Mouse (Mus musculus): ENCODE measurements around the gene Nufip2.
A peak's percentile ranks its signal among the peaks of the same experiment; 100 is the strongest.
"Not testable (repeated sequence)": the region's sequence is repeated elsewhere in the genome, so short reads cannot be mapped to it uniquely, and the experiment has no call there.

Gene Nufip2

DNA sequence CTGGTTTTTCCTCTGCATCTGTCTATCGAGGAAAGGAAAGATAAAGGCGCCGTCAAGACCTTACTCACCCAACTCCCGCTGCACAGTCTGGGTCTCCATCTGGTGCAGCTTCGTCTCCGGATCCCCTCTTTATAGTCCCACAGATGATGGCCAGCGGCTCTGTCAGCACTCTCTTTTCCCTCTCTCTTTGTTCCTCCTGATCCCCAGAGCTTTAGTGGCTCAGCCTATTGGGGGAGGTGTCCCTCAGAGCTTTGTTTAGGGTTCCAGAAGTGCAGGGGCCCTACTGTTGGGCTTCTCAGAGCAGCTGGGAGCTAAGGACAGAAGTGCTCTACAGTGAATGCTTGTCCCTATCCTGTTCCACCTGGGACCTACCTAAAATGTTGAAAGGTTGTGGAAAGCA is 39.2 kb downstream of the Nufip2 start, which contains the start of gene Cryba1:
Cryba1 (minus strand) TSS at position 101 of the 400 bp plus-strand sequence.
- Histone ChIP-seq H3K27me3 (ENCODE audit: insufficient read depth, low read length) (no peaks in the 10 kb centered on the region), H3K4me1 (replicated peaks; ENCODE audit: low read depth, low read length) (peaks cover 17% of the 10 kb centered on the region), H3K36me3 (ENCODE audit: insufficient read depth, low read length) (no peaks in the 10 kb centered on the region), H3K9me3 (ENCODE audit: low read length) (no peaks in the 10 kb centered on the region), H3K4me3 (replicated peaks; ENCODE audit: low read length) (no peak within 1 kb of the TSS)
- TF ChIP-seq NANOG (IDR thresholded peaks at IDR 0.05; ENCODE audit: borderline replicate concordance, low read length): no peak
- TF ChIP-seq POU5F1 (IDR thresholded peaks at IDR 0.05; ENCODE audit: borderline replicate concordance, low read length): no peak
- no peak for TF ChIP-seq CTCF (conservative IDR thresholded peaks at IDR 0.05; ENCODE audit: low read length)

DNA sequence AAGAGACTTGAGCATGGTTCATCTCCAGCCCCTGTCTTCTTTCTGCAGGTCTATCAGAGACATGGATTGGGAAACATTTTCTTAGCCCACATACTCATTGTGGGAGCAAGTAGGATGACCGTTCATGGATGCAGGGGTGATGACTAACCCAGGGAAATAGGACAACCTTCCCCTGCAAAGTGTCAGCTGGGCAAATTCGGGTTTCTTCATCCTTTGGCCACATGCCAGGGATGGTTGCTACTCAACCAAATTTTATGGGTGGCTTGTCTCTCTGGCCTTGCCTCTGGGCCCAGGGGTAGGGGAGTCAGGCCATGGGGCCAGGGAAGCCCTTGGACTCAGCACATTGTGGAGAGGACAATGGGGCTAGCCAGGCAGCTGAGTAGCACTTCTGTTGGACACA is 42.6 kb downstream of the Nufip2 start:
- peaks cover 17% of the 10 kb centered on the region for H3K4me1 ChIP-seq (replicated peaks; ENCODE audit: low read depth, low read length)
- peaks cover 3% of the 10 kb centered on the region; the same call in 1 of the 2 replicates for H3K27me3 ChIP-seq (ENCODE audit: insufficient read depth, low read length)
- no peak for TF ChIP-seq CTCF (conservative IDR thresholded peaks at IDR 0.05; ENCODE audit: low read length)
- H3K36me3 ChIP-seq (ENCODE audit: insufficient read depth, low read length): no peaks in the 10 kb centered on the region
- H3K9me3 ChIP-seq (ENCODE audit: low read length): no peaks in the 10 kb centered on the region
- H3K4me3 ChIP-seq (replicated peaks; ENCODE audit: low read length): no peak overlapping the region

DNA sequence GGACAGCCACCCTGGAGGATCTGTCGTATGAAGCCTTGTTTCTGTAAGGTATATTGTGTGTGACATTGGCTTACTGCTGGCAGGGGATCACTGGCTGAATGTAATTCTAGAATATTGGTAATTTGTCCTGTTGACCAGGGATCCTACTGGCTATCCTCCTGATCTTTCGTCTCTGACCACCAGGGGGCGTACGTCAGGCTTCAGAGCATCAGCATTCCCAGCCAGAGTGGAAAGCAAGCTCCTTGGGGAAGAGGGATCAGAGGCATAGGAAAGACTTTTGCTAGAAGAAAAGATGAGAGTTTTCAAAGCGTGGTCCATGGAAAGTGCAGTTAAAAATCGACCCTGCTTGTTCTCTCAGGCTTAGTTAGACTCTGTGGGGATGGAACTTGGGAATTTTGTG is 51.3 kb downstream of the Nufip2 start:
- H3K36me3 ChIP-seq (ENCODE audit: insufficient read depth, low read length): no peaks in the 10 kb centered on the region

DNA sequence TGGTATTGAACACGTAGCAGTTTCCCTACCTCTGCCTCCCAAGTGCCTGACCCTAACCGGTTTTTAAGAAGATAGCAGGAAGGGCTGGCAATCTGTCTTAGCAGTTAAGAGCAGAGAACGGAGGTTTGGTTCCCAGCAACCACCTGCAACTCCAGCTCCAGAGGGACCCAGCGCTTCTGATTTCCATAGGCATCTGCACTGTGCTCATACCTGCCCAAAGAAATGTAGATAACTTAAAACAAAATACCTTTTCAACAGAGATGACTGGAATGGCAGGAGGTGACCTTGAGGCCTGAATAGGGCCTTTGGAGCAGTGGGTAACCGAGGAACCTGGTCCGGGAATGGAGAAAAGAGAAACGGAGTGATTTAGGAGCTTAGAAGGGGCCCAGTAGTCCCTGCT is 52.6 kb downstream of the Nufip2 start:
- TF ChIP-seq NANOG (IDR thresholded peaks at IDR 0.05; ENCODE audit: borderline replicate concordance, low read length) (peak; percentile 85), CTCF (conservative IDR thresholded peaks at IDR 0.05; ENCODE audit: low read length) (no peak)
- Histone ChIP-seq H3K36me3 (ENCODE audit: insufficient read depth, low read length) (no peaks in the 10 kb centered on the region), H3K27me3 (ENCODE audit: insufficient read depth, low read length) (no peaks in the 10 kb centered on the region), H3K4me3 (replicated peaks; ENCODE audit: low read length) (0 out of 2 replicates have a peak overlapping the region, but pooled peaks have one; percentile 37), H3K9me3 (ENCODE audit: low read length) (no peaks in the 10 kb centered on the region), H3K4me1 (replicated peaks; ENCODE audit: low read depth, low read length) (peaks cover 40% of the 10 kb centered on the region)

More for the DNA sequence above, 51.3 kb downstream of the Nufip2 start:
- Histone ChIP-seq H3K9me3 (ENCODE audit: low read length) (no peaks in the 10 kb centered on the region), H3K27me3 (ENCODE audit: insufficient read depth, low read length) (no peaks in the 10 kb centered on the region), H3K4me3 (replicated peaks; ENCODE audit: low read length) (no peak overlapping the region), H3K4me1 (replicated peaks; ENCODE audit: low read depth, low read length) (peaks cover 40% of the 10 kb centered on the region)
- TF ChIP-seq CTCF (conservative IDR thresholded peaks at IDR 0.05; ENCODE audit: low read length) (peak; percentile 85), POU5F1 (IDR thresholded peaks at IDR 0.05; ENCODE audit: borderline replicate concordance, low read length) (no peak), NANOG (IDR thresholded peaks at IDR 0.05; ENCODE audit: borderline replicate concordance, low read length) (no peak)

DNA sequence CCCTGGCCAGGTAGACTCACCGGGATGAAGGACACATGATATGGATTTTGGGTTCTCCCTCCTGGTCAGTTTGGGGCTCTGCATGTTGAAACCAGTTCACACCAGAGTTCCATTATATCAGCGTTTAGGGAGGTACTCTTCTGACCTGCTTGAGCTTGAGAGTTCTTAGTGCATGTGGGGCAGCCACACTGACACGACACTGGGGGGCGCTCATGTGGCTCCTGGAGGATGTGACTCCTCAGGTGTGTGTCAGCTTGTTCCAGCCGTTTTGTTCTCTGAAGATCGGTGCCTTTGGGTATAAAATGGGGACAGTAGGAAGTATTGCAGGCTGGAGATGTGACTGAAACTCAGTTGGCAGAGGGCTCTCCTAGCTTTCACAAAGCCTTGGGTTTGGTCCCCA is 58.0 kb downstream of the Nufip2 start:
- H3K4me3 ChIP-seq (replicated peaks; ENCODE audit: low read length): no peak overlapping the region
- no peaks in the 10 kb centered on the region for H3K27me3 ChIP-seq (ENCODE audit: insufficient read depth, low read length)
- peaks cover 44% of the 10 kb centered on the region for H3K4me1 ChIP-seq (replicated peaks; ENCODE audit: low read depth, low read length)
- no peaks in the 10 kb centered on the region for H3K9me3 ChIP-seq (ENCODE audit: low read length)
- no peak for TF ChIP-seq POU5F1 (IDR thresholded peaks at IDR 0.05; ENCODE audit: borderline replicate concordance, low read length)
- no peak for TF ChIP-seq NANOG (IDR thresholded peaks at IDR 0.05; ENCODE audit: borderline replicate concordance, low read length)
- peak; percentile 54 for TF ChIP-seq CTCF (conservative IDR thresholded peaks at IDR 0.05; ENCODE audit: low read length)
- H3K36me3 ChIP-seq (ENCODE audit: insufficient read depth, low read length): no peaks in the 10 kb centered on the region

- TF ChIP-seq NANOG (IDR thresholded peaks at IDR 0.05; ENCODE audit: borderline replicate concordance, low read length) (no peak), POU5F1 (IDR thresholded peaks at IDR 0.05; ENCODE audit: borderline replicate concordance, low read length) (no peak), CTCF (conservative IDR thresholded peaks at IDR 0.05; ENCODE audit: low read length) (no peak)
- no peak overlapping the region for H3K4me3 ChIP-seq (replicated peaks; ENCODE audit: low read length)
- no peaks in the 10 kb centered on the region for H3K9me3 ChIP-seq (ENCODE audit: low read length)
- H3K36me3 ChIP-seq (ENCODE audit: insufficient read depth, low read length): no peaks in the 10 kb centered on the region
- H3K4me1 ChIP-seq (replicated peaks; ENCODE audit: low read depth, low read length): peaks cover 23% of the 10 kb centered on the region
- no peaks in the 10 kb centered on the region for H3K27me3 ChIP-seq (ENCODE audit: insufficient read depth, low read length)
Measured at GRCm38 (mm10) chr11:77746652-77747051, 60.7 kb downstream of the Nufip2 start.

GRCm38 (mm10) chr11:77747103-77747502 is 61.1 kb downstream of the Nufip2 start:
- H3K27me3 ChIP-seq (ENCODE audit: insufficient read depth, low read length); H3K36me3 ChIP-seq (ENCODE audit: insufficient read depth, low read length); H3K9me3 ChIP-seq (ENCODE audit: low read length); H3K4me3 ChIP-seq (replicated peaks; ENCODE audit: low read length): not testable (repeated sequence)
- H3K4me1 ChIP-seq (replicated peaks; ENCODE audit: low read depth, low read length): peaks cover 23% of the 10 kb centered on the region

DNA sequence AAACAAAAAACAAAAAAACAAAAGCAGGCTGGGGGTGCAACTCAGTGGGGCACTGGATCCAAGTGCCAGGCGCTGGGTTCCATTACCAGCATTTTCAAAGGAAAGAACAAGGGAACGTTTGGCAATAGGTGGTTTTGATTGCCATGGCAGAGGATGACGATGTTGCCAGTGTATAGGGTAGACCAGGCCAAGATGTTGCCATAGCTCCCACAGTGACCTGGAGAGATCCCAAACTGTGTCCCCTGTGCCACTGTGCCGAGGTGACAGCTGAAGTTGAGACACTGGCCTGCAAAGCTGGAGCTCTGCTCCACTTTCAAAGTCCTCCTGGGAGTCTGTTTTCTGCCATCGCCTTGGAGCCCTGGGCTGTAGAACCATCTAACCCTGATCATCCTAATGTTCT is 63.0 kb downstream of the Nufip2 start:
- Histone ChIP-seq H3K4me1 (replicated peaks; ENCODE audit: low read depth, low read length) (peaks cover 20% of the 10 kb centered on the region), H3K27me3 (ENCODE audit: insufficient read depth, low read length) (no peaks in the 10 kb centered on the region), H3K4me3 (replicated peaks; ENCODE audit: low read length) (no peak overlapping the region), H3K36me3 (ENCODE audit: insufficient read depth, low read length) (no peaks in the 10 kb centered on the region), H3K9me3 (ENCODE audit: low read length) (no peaks in the 10 kb centered on the region)
- TF ChIP-seq NANOG (IDR thresholded peaks at IDR 0.05; ENCODE audit: borderline replicate concordance, low read length): no peak
- TF ChIP-seq POU5F1 (IDR thresholded peaks at IDR 0.05; ENCODE audit: borderline replicate concordance, low read length): no peak
- no peak for TF ChIP-seq CTCF (conservative IDR thresholded peaks at IDR 0.05; ENCODE audit: low read length)

GRCm38 (mm10) chr11:77752525-77752924 is 66.6 kb downstream of the Nufip2 start:
- Histone ChIP-seq H3K27me3 (ENCODE audit: insufficient read depth, low read length) (no peaks in the 10 kb centered on the region), H3K9me3 (ENCODE audit: low read length) (no peaks in the 10 kb centered on the region)
- TF ChIP-seq POU5F1 (IDR thresholded peaks at IDR 0.05; ENCODE audit: borderline replicate concordance, low read length) (no peak), NANOG (IDR thresholded peaks at IDR 0.05; ENCODE audit: borderline replicate concordance, low read length) (no peak), CTCF (conservative IDR thresholded peaks at IDR 0.05; ENCODE audit: low read length) (no peak)

More at GRCm38 (mm10) chr11:77752525-77752924, 66.6 kb downstream of the Nufip2 start:
- Histone ChIP-seq H3K36me3 (ENCODE audit: insufficient read depth, low read length) (no peaks in the 10 kb centered on the region), H3K4me3 (replicated peaks; ENCODE audit: low read length) (no peak overlapping the region), H3K4me1 (replicated peaks; ENCODE audit: low read depth, low read length) (peaks cover 9% of the 10 kb centered on the region)
